Mouse (Mus musculus) testis, adult 2 months (tissue): ENCODE data around the gene Adamts9.

Experiments
- CTCF ChIP-seq: fragments of 200-500 bp; IDR thresholded peaks from 2 replicates; pipeline ENCODE4 v1.5.1; 2012; ENCODE audit warnings: low read depth, mild to moderate bottlenecking, inconsistent platforms, low read length, moderate library complexity; ENCODE audit not compliant: control insufficient read depth, insufficient read depth, insufficient replicate concordance
- POLR2A ChIP-seq: fragments of 200-500 bp; IDR thresholded peaks from 2 replicates; pipeline ENCODE4 v1.6.1; 2012; ENCODE audit warnings: low read depth, mild to moderate bottlenecking, inconsistent platforms, low read length, moderate library complexity; ENCODE audit not compliant: control insufficient read depth

GRCm38 (mm10) chr6:92854873-92855272, 88.4 kb downstream of the Adamts9 start:
- TF ChIP-seq POLR2A (no peak), CTCF (no peak)
